In genomic region chr6:138552144-138552543, GRCm38 (mm10) we compare ENCODE assay signal across 19 mouse cellular contexts. TPM values are rescaled to one million over a fixed set of nuclear protein-coding genes. Genes with fewer than 3 reads are reported as not detected.
DNase-seq lines count a peak whose midpoint lies in the region; ATAC-seq and TF ChIP-seq lines count a peak whose summit lies in the region.
"Had no signal": no experiment of that assay in that cellular context is flagged by ENCODE, and none has a peak within 500 bp of the region (broad histone marks: within the 10 kb centered on the region; RNA-seq: fewer than 3 reads in every experiment).

No protein-coding gene starts in this region.

- peak; percentile 48 for DNase-seq in embryonic facial prominence, embryonic 11.5 days (ENCODE audit: low spot score)
- DNase-seq in embryonic facial prominence, embryonic 10.5 days (ENCODE audit: low spot score) = no peak
- peak; percentile 62 for DNase-seq in lung, embryonic 14.5 days
- DNase-seq in lung, postnatal 0 days (ENCODE audit: low spot score) = no peak
- DNase-seq in lung, postnatal 14 days = peak; percentile 3
- DNase-seq in lung, adult 2 months = no peak
- DNase-seq: adrenal gland, postnatal 14 days; cerebellum, adult 11-12 months; cerebellum, adult 9-10 months; cerebellum, postnatal 25 days; gastrocnemius, postnatal 36 days; heart, adult 11 months; heart, postnatal 36 days had no signal

- H3K36me3 ChIP-seq in embryonic facial prominence, embryonic 11.5 days (replicated peaks; ENCODE audit: control insufficient read depth, insufficient read depth, low read depth, low read length) = no peaks in the 10 kb centered on the region
- no peaks in the 10 kb centered on the region for H3K36me3 ChIP-seq in embryonic facial prominence, embryonic 10.5 days (replicated peaks)
- no peaks in the 10 kb centered on the region for H3K36me3 ChIP-seq in lung, embryonic 14.5 days (ENCODE audit: insufficient read depth)
- no peaks in the 10 kb centered on the region for H3K36me3 ChIP-seq in lung, postnatal 0 days (ENCODE audit: insufficient read depth, low read length)
- H3K36me3 ChIP-seq: forebrain, embryonic 15.5 days; heart, embryonic 13.5 days; hindbrain, embryonic 15.5 days had no signal

- no peak overlapping the region for H3K9ac ChIP-seq in embryonic facial prominence, embryonic 11.5 days (replicated peaks; ENCODE audit: low read length)
- H3K9ac ChIP-seq in lung, embryonic 14.5 days = no peak overlapping the region
- H3K9ac ChIP-seq in lung, postnatal 0 days (replicated peaks; ENCODE audit: low read depth) = no peak overlapping the region
- H3K9ac ChIP-seq: forebrain, embryonic 15.5 days; heart, embryonic 13.5 days; hindbrain, embryonic 15.5 days had no signal

- no peak for ATAC-seq in embryonic facial prominence, embryonic 11.5 days (replicated peaks; ENCODE audit: insufficient number of reproducible peaks, low FRiP score, low TSS enrichment, low read depth)
- peak; percentile 76 for ATAC-seq in lung, embryonic 14.5 days (ENCODE audit: insufficient read depth)
- ATAC-seq in lung, postnatal 0 days = no peak
- ATAC-seq: activated CD4-positive, CD25-positive, alpha-beta regulatory T cell, adult 4 months; forebrain, embryonic 15.5 days; Patski had no signal

- no peak overlapping the region for H3K4me3 ChIP-seq in embryonic facial prominence, embryonic 11.5 days (ENCODE audit: low read depth, low read length)
- no peak overlapping the region for H3K4me3 ChIP-seq in embryonic facial prominence, embryonic 10.5 days
- no peak overlapping the region for H3K4me3 ChIP-seq in lung, embryonic 14.5 days (ENCODE audit: low read depth, low read length)
- H3K4me3 ChIP-seq in lung, postnatal 0 days (ENCODE audit: low read depth, low read length) = no peak overlapping the region
- no peak overlapping the region for H3K4me3 ChIP-seq in lung, adult 2 months (replicated peaks; ENCODE audit: extremely low read depth, low read depth, low read length)
- H3K4me3 ChIP-seq: forebrain, embryonic 15.5 days; heart, embryonic 13.5 days; hindbrain, embryonic 15.5 days had no signal

- H3K4me1 ChIP-seq in embryonic facial prominence, embryonic 11.5 days (ENCODE audit: control insufficient read depth, insufficient read depth, low read length) = no peaks in the 10 kb centered on the region
- peaks cover 11% of the 10 kb centered on the region for H3K4me1 ChIP-seq in embryonic facial prominence, embryonic 10.5 days
- H3K4me1 ChIP-seq in lung, embryonic 14.5 days (ENCODE audit: insufficient read depth) = no peaks in the 10 kb centered on the region
- no peaks in the 10 kb centered on the region for H3K4me1 ChIP-seq in lung, postnatal 0 days (ENCODE audit: insufficient read depth, low read depth, low read length)
- no peaks in the 10 kb centered on the region for H3K4me1 ChIP-seq in lung, adult 2 months (ENCODE audit: control insufficient read depth, insufficient read depth, low read length)
- H3K4me1 ChIP-seq: forebrain, embryonic 15.5 days; heart, embryonic 13.5 days; hindbrain, embryonic 15.5 days had no signal

- no peak for TF ChIP-seq POLR2A in lung, adult 2 months (IDR thresholded peaks at IDR 0.05; ENCODE audit: borderline replicate concordance, extremely low read depth, low read depth, low read length)

- no peak overlapping the region for H3K4me2 ChIP-seq in embryonic facial prominence, embryonic 11.5 days (ENCODE audit: low read depth, low read length)
- no peak overlapping the region for H3K4me2 ChIP-seq in lung, embryonic 14.5 days
- no peak overlapping the region for H3K4me2 ChIP-seq in lung, postnatal 0 days (replicated peaks; ENCODE audit: low read depth, low read length)
- H3K4me2 ChIP-seq: forebrain, embryonic 15.5 days; heart, embryonic 13.5 days; hindbrain, embryonic 15.5 days had no signal

- WGBS in embryonic facial prominence, embryonic 11.5 days = 54% methylated on average over 7 of the region's 7 CpGs
- WGBS in embryonic facial prominence, embryonic 10.5 days = 63% methylated on average over 7 of the region's 7 CpGs
- 35% methylated on average over 7 of the region's 7 CpGs for WGBS in lung, embryonic 14.5 days
- 45% methylated on average over 7 of the region's 7 CpGs for WGBS in lung, postnatal 0 days
- WGBS in lung, adult 2 months = 52% methylated on average over 7 of the region's 7 CpGs

- no peak for TF ChIP-seq CTCF in lung, embryonic 14.5 days (IDR thresholded peaks at IDR 0.05; ENCODE audit: low read depth)
- no peak for TF ChIP-seq CTCF in lung, postnatal 0 days (IDR thresholded peaks at IDR 0.05)
- TF ChIP-seq CTCF in lung, adult 2 months (IDR thresholded peaks at IDR 0.05; ENCODE audit: insufficient read depth, low read length) = no peak

- H3K9me3 ChIP-seq in embryonic facial prominence, embryonic 11.5 days (replicated peaks; ENCODE audit: control insufficient read depth, low read length) = no peaks in the 10 kb centered on the region
- H3K9me3 ChIP-seq in embryonic facial prominence, embryonic 10.5 days = no peaks in the 10 kb centered on the region
- H3K9me3 ChIP-seq in lung, embryonic 14.5 days (ENCODE audit: low read depth, low read length) = no peaks in the 10 kb centered on the region
- no peaks in the 10 kb centered on the region for H3K9me3 ChIP-seq in lung, postnatal 0 days (ENCODE audit: low read length)
- H3K9me3 ChIP-seq: forebrain, embryonic 15.5 days; heart, embryonic 13.5 days; hindbrain, embryonic 15.5 days had no signal

- H3K27ac ChIP-seq in embryonic facial prominence, embryonic 11.5 days (replicated peaks; ENCODE audit: low read depth, low read length) = no peak overlapping the region
- H3K27ac ChIP-seq in embryonic facial prominence, embryonic 10.5 days (replicated peaks) = no peak overlapping the region
- H3K27ac ChIP-seq in lung, embryonic 14.5 days (ENCODE audit: low read depth) = no peak overlapping the region
- H3K27ac ChIP-seq in lung, postnatal 0 days (ENCODE audit: low read length) = no peak overlapping the region
- H3K27ac ChIP-seq: forebrain, embryonic 15.5 days; heart, embryonic 13.5 days; hindbrain, embryonic 15.5 days had no signal

- no peak for TF ChIP-seq EP300 in lung, postnatal 0 days (IDR thresholded peaks at IDR 0.05)

- no peaks in the 10 kb centered on the region for H3K27me3 ChIP-seq in embryonic facial prominence, embryonic 11.5 days (ENCODE audit: control insufficient read depth, insufficient read depth, low read length)
- H3K27me3 ChIP-seq in embryonic facial prominence, embryonic 10.5 days (replicated peaks; ENCODE audit: low read depth, poor library complexity, severe bottlenecking) = no peaks in the 10 kb centered on the region
- no peaks in the 10 kb centered on the region for H3K27me3 ChIP-seq in lung, embryonic 14.5 days (ENCODE audit: insufficient read depth, low read length)
- H3K27me3 ChIP-seq in lung, postnatal 0 days (replicated peaks; ENCODE audit: insufficient read depth, low read length) = no peaks in the 10 kb centered on the region
- H3K27me3 ChIP-seq: CH12.LX; forebrain, embryonic 15.5 days; heart, embryonic 13.5 days; hindbrain, embryonic 15.5 days; Patski had no signal

RNA-seq across cellular contexts. Expression of gene Lmo3, which starts 29.6 kb away (rescaled TPM):
- 7.1 and 8.7 TPM in 2 replicates for polyA plus RNA-seq in embryonic facial prominence, embryonic 11.5 days (2014; fragmentation: Nextera tagmentation; extraction: Ambion mirVana)
- polyA plus RNA-seq in embryonic facial prominence, embryonic 10.5 days (2016; fragmentation: Nextera tagmentation; extraction: Ambion mirVana) = 5.0 and 6.7 TPM in 2 replicates
- 2.9 and 3.5 TPM in 2 replicates for polyA plus RNA-seq in lung, embryonic 14.5 days (2014; fragmentation: Nextera tagmentation; extraction: Ambion mirVana)
- polyA plus RNA-seq in lung, postnatal 0 days (2015; fragmentation: Nextera tagmentation; extraction: Ambion mirVana) = 0.16 and 0.30 TPM in 2 replicates
- 0.31 TPM in 1 of 2 replicates, not detected in the other for polyA plus RNA-seq in lung, adult 2 months (2012; rRNA removed)
- polyA plus RNA-seq: activated CD4-positive, CD25-positive, alpha-beta regulatory T cell, adult 4 months; Patski had no signal

Comparison
In these comparisons a context has a peak if more than half of its experiments do, and no peak if none do; other contexts are left out.
1. DNase-seq: peak in embryonic facial prominence, embryonic 11.5 days (single experiment), lung, embryonic 14.5 days (single experiment) and lung, postnatal 14 days (single experiment); none in embryonic facial prominence, embryonic 10.5 days (single experiment), lung, postnatal 0 days (single experiment) and lung, adult 2 months (single experiment).